Mouse (Mus musculus): ENCODE results near the gene Kif3c.

DNA sequence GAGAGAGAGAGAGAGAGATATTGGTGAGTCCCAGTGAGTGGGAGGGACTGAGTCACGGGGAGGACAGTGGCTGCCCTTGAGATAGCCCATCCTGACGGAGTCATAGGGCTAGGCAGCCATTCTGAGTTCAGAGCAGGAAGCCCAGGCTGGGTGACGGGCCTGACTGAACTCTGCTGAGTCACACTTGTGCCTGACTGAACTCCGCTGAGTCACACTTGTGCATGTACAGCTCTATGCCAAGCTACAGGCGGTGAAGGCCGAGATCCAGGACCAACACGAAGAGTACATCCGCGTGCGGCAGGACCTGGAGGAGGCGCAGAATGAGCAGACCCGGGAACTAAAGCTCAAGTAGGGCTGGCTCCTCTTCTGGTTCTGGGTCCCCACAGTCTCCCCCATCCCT lies 24.5 kb downstream of the Kif3c start:
- TF ChIP-seq CTCF (IDR thresholded peaks at IDR 0.05; ENCODE audit: low read depth) (no peak), EP300 (IDR thresholded peaks at IDR 0.05; ENCODE audit: low read depth) (no peak)
